Mouse (Mus musculus): Measurements from ENCODE around the gene Ldb2. TPM values are rescaled to one million over a fixed set of nuclear protein-coding genes. Genes with fewer than 3 reads are reported as not detected.

The Ldb2 gene
- total RNA-seq, 2 experiments from 2014 or later = not detected

GRCm38 (mm10) chr5:44473857-44474762 lies 325.4 kb downstream of the Ldb2 start:
- ATAC-seq (ENCODE audit: poor library complexity, severe bottlenecking) = no peak

- ATAC-seq (ENCODE audit: poor library complexity, severe bottlenecking) = no peak
Observed at GRCm38 (mm10) chr5:44465238-44465637, 334.2 kb downstream of the Ldb2 start.

Measured in megakaryocyte, adult 5-6 weeks (primary cell).